Mouse (Mus musculus) adrenal gland, adult 2 months (tissue): ENCODE results near the gene Spag8. TPM values are rescaled to one million over a fixed set of nuclear protein-coding genes. Genes with fewer than 3 reads are reported as not detected.

Experiments used
- DNase-seq: peaks from one replicate; pipeline ENCODE4 v3.0.0; 2021
- polyA plus RNA-seq: library from polyadenylated mRNA; depleted of rRNA; stranded (reverse); fragments of >200 nt; gene quantifications from 2 replicates; pipeline ENCODE4 v1.2.3, GENCODE M21; 2012
- total RNA-seq, 2 experiments: library from RNA; stranded (reverse); gene quantifications; 2 replicates each; pipeline ENCODE4 v1.2.3; 2021

Gene Spag8
- total and polyA plus RNA-seq, 3 experiments, result 0.26 to 2.2 (median 0.45) TPM

DNA sequence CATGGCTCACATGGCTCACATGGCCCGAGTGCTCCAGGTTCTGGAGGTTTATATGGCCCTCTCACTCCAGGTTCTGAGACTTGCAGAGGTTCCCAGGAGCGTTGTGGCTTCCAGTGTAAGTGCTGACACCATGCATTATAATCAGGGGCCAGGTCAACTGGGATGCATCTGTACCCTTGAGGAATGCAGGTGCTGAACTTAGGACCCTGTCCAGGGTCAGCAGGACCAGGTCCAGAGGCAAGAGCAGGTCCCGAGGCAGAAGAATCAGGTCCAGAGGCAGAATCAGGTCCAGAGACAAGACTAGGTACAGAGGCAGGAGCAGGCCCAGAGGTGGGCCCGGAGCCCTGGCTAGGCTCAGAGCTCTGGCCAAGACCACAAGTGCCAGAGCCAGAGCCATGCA, 668 bp downstream of the Spag8 start:
- DNase-seq, result no peak

DNA sequence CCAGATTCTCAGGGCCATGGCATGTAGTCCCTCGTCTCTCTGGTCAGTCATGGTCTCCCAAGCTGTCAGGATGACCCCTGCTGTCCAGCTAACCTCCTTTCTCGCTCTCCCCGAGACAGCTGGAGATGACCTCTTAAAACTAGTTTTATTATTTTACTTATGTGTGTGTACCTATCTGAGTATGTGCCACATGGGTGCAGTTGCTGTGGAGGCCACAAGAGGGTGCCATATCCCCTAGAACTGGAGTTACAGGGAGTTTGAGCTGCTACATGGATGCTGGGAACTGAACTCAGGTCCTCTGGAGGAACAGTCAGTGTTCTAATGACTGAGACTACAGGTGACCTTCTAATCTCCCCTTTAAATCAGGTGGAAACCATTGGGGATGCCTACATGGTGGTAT, 3.6 kb downstream of the Spag8 start:
- no peak for DNase-seq

DNA sequence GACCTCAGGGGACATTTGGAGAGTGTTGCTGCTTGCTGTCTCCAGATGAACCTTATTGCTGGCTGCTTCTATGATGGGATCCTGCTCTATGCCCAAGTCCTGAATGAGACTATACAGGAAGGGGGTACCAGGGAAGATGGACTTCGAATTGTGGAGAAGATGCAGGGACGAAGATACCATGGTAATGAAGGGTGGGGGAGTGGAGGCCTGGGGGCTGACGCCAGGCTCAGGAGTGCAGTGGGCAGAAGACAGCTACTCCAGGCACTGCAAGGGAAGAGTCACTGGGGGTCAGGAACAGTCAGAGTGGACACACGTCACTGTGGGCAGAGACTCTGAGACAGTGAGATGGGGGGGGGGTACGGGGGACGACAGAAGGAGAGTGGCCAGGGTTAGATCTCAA, 12.9 kb downstream of the Spag8 start:
- no peak for DNase-seq

DNA sequence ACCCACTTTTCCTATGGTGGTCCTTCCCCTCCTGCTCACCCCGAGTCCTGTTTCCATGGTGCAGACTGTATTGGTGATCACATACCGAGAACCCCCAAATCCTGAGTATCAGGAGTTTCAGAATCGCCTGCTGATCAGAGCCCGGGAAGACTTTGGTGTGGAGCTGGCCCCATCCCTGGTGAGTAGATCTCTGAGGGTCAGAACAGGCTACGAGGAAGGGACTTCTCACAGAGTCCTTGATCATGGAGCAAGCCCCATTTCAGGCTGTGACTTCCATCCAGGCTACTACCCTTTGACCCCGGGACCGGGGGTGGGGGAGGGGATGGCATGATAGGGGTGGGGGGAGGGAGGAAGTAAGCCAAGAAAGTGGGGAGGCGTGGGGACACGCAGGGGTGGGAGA, 13.3 kb downstream of the Spag8 start:
- peak; percentile 0 for DNase-seq

DNA sequence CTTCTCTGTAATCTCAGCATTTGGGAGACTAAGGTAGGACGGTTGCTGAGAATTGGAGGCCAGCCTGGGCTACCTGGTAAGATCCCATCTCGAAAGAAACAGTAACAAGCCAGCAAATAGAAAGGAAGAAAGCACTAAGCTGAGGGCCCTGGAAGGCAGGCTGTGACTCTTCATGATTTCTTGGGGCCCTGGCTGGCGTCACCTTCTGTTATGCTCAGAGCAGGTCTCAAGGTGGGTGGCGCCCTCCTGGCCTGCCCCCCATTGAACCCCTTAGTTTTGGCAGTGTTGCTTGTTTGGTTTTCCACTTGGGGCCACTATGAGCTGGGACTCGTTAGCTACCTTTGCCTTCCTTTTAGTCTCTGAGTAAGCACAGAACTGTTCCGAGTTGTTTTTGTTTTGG, 16.6 kb downstream of the Spag8 start:
- DNase-seq, result no peak

DNA sequence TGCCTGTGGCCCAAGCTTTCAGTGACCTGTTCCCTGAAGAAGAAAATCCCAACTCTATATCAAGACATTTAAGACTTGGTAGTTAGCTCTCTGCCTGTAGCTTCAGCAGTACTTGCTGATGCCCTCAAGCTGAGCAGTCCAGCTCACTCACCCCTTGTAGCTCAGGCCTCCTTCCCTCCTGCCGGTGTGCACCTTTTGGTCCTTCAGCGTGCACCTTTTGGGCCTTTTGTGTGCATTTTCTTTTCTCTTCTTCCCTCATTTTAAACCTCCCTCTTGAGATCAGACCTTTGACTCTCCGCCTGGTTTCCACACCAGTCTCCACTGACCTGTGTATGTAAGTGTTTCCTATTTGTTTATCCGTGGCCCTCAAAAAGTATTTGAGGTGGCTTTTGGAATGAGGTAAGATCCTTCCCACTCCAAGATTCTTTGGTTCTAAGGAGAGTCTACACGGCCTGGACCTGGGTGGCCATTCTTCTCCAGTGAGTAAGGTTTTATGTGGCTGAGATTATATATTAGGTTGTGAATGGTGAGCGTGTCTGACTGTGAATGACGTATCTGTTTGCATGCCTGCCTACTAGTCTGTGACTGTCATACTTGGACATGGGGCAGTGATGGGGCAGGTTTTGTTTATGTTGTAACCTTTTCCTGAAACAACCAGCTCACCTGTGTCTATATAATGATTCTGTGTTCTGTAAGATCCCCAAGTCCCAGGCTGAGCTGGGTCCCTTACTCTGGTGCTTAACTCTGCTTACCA, 18.6 kb downstream of the Spag8 start:
- no peak for DNase-seq

DNA sequence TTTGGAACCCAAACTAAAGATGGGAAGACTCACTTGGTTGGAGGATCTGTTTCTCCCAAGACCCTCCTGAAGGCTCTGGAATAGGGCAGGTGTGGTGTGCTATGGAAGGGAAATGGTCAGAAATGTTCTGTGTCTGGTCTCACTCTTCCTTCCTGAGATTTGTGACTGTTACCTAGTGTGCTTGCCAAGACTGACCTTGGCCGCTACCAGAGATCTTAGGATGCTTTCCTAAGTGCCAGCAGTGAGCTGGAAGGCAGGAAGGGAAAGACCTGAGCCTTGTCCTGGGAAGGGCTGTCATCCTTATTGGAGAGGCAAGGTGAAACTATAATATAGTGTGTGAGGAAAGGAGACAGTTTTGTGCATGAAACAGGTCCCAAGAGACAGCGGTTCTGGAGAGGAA, 19.7 kb downstream of the Spag8 start:
- no peak for DNase-seq

DNA sequence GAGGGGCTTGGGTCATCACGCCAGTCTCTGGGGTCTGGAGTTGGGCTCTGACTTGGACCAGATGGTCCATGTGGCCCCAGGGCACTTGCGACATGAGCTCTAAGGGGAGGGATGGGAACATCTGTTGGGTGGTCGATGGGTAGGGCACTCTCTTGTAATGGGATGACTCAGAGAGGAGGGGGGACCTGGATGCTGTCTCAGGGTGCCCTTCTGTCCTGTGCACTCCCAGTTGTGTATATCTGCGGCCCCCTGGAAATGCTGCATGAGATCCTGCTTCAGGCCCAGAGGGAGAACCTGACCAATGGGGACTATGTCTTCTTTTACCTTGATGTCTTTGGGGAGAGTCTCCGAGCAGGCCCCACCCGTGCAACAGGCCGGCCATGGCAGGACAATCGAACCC, 20.1 kb downstream of the Spag8 start:
- DNase-seq, result no peak

DNA sequence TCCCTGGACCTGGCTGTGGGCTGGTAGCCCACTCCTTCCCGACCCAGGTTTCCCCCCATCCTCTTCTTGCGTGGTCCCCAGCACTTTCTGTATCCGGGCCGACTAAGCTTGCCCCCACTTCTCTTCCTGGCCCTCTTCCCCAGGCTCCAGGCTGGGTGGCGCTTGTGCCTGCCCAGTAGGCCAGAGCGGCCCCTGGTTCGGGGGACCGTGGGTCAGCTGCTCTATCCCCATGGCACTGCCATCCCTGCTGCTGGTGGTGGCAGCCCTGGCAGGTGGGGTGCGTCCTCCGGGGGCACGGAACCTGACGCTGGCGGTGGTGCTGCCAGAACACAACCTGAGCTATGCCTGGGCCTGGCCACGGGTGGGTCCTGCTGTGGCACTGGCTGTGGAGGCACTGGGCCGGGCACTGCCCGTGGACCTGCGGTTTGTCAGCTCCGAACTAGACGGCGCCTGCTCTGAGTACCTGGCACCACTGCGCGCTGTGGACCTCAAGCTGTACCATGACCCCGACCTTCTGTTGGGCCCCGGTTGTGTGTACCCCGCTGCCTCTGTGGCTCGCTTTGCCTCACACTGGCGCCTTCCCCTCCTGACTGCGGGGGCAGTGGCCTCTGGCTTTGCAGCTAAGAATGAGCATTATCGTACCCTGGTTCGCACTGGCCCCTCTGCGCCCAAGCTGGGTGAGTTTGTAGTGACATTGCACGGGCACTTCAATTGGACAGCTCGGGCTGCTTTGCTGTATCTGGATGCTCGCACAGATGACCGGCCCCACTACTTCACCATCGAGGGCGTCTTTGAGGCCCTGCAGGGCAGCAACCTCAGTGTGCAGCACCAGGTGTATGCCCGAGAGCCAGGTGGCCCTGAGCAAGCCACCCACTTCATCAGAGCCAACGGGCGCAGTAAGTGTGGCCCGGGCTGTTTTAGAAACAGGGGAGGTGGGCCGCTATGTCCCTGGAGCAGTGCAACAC, 21.2 kb downstream of the Spag8 start:
- DNase-seq, result peak; percentile 18

DNA sequence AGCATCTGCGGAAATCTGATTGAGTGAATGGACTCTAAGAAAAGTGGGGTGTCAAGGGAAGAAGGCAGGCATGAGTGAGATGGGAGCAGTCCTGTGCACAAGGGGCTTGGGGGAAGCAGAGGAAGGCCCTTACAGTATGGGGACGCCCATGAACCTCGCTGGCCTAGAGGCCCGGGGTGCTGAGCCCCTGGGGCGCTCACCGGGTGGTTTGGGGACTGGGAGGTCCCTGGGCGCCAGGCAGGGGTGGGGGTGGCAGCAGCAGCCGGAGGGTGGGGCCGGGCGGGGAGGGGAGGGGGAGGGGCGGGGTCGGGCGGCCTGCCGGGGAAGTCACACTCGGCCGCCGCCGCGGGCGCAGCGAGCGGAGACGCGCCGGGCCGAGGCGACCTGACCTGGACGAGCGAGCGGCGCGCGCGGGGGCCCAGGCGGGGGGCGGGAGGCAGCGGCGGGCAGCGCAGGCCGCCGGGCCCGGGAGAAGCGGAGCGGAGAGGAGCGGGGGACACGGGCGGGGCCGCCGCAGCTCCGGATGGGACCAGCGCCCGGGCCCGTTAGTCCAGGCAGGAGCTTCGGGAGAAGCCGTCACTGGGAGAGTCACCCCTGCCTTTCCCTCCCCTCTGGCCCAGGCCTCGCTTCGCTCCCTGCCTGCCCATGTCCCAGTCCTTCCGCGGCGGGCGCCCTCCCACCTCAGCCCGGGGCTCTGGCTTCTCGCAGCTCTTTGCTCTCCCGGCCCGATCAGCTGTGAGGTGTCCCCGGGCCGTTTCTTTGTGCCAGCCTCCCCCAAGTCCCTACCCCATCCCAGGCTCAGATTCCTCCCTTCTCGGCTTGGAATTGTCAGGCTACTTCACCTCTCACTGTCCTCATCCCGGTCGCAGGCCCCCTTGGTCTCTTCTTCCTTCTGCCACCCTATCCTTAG, 22.1 kb downstream of the Spag8 start, which contains the start of gene Npr2:
Gene Npr2 (plus strand): TSS at position 890 of the 910 bp plus-strand sequence.
- peak; percentile 76 for DNase-seq

DNA sequence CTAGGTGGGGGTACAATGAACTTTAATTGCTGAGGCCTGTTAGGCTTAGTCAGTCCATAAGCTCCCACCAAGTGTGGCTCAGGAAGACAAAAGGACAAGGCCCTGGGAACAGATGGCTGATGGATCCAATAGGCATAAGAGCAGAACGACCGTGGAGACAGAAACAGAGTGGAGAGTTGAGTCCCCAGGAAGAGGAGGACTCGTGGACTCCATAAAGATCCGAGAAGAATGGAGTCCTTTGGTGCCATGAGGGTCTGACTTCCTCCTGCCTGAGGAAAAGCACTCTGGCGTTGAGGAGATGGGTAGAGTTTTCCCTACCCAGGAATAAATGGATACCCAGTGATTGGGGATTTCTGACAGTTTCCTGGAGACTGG, 22.7 kb downstream of the Spag8 start:
- DNase-seq, result no peak

DNA sequence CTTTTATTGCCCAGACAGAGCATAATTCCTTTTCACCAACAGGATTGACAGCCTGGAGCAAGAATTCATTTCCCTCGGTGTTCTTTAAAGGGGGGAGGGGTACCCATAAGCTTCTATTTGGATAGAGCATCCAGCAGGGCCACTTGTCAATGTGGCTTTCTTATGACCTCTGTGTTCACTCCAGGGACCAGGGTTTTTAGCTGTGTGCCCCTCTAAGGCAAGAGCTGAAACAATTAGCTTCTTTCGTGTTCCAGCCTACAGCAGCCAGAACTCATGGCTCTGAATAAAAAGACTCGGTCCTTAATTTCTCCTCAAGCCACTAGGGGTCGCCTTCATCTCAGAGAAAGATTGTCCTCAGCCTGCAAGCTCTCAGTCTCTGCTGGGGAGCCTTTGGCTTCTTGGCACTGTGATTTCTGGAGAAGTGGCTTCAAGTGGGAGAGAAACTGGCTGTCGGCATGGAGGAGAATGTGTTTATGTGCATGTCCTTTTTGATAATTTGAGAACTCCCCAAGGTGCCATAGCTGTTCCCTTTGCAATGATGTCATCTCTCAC, 23.3 kb downstream of the Spag8 start:
- peak; percentile 84 for DNase-seq

DNA sequence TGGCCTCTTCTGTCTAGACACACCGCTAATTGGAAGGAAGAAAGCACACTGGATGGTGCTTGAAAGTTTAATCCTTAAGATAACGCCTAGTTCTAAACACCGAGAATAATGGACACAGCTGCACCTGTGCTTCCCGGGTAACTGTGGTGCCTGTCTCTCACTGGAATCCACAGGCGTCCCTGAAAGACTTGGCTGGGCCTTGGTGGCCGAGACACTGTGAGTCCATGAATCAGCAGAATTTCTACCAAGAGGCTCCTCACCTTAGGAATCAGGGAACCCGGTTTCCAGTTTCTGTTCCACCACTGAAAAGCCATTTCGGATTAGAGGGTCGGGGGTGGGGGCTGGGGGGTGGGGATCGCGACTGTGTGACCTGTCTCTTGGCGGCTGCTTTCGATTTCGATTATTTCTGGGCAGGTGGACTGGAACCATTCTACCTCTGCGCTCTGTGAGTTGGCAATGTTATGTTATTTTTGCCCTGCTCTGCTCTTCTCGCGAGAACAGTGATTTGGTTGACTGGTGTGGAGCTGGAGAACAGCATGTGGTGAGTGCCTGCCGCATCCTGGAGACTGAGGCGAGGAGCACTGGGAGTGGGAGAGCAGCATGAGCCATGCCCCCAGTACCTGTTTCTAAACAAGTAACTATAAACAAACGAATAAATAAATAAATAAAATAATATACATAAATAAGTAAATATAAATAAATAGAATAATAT, 24.1 kb downstream of the Spag8 start:
- DNase-seq, result no peak

DNA sequence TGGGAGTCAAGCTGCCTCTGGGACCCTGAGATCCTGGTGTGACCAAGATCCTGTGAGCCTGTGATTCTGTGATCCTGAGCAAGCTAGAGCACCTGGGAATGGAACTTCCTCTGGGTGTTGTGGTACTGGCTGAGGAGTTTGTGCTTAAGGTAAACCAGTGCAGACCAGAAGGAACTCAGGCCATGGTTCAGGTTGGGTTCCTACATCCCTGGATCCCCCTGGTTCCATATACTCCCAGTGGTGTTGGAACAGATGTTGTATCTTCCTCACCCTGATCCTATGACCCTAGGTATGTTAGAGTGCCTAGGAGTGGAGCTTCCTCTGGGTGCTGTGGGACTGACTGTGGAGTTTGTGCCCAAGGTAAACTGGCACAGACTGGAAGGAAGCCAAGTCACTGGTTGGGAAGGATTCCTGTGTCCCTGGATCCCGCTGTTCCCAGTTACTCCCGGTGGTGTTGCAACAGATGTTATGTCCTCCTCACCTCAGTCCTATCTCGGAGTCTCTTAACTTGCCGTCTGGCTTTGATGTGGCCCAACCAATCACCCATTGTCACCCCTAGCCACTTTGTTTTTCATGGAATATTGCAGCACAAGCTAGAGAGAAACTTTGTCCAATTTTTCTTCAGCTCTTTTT, 33.1 kb downstream of the Spag8 start:
- peak; percentile 26 for DNase-seq

DNA sequence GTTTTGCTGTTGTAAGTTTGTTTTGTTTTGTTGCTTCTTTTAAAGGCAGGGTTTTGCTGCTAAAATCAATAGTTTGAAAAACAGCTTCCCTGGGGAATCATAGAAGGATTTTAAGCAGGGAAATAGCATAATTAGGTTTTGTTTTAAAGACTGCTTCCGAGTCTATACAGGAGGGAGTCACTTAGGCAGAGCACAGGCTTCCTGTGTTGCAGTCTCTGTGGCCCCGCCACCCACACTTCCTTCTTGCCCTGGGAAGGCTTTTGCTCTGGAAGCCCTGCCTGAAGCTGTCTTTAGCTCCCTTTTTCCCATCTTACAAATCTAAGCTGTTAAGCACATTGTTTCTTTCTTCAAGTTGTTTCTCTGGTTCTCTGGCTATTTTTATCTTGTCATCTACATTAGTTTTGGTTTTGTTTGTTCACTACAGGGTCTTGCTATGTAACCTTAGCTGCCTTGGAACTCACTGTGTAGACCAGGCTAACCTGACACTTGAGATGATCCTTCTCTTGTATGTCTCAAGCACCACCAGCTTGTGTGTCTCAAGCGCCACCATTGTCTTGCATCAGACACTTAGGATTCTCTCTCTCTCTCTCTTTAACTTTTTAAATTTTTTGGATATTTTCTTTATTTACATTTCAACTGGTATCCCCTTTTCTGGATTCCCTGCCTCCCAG, 40.2 kb downstream of the Spag8 start:
- DNase-seq, result peak; percentile 8

DNA sequence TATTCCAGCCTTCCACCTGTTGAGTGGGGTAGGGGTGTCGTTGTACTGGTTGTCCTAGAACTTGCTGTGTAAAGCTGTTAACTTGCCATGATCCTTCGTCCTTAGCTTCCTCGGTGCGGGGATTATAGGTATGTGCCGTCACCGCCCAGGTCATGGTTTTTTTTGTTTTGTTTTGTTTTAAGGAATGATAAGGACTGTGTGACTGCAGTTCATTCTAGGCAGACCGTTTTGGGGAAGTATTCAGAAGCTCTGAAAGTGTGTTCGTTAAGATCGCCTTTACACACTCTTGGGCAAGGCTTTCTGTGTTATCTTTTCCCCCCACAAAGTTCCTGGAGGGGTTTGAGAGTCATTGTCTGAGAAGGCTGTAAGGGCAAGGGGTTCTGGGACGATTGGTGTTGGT, 40.9 kb downstream of the Spag8 start:
- no peak for DNase-seq

DNA sequence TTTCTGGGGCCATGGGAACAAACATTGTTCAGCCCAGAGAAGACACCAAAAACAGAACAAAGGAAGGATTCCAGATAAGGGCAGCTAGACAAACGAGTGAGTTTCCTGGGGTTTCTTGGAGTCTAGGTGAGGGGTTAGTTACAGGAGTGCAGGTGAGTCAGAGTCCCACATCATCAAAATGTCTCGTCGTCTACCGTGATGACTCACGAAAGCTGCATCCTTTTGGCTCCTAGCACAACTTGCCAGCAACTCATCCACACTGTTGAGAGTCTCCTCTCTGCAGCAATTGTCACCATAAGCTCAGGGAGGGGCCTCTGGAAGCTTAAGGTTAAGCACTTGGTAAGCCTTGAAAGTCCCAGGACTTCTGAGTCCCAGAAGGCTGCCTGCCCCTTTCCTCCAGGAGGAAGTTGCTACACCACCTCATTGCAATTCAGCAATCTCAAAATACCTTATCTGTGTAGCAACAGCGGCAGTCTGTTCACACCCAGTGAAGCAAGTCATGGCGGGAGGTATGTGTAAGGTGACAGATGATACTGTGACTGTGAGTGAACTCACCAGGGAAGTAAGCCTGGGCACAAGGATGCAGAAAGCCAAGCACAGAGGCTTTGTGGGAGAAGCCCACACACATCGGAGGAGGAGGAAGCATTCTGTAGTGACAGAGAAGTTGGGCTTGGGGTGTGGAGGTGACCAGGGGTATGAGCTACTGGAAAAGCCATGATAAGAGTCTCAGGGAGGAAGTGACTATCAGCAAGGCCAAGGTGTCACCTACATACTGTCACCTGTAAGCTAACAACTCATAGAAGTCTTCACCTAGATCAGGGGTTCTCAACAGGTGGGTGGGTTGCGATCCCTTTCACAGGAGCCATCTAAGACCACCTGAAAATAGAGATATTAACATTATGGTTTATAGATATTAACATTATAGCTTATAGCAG, 48.4 kb downstream of the Spag8 start:
- no peak for DNase-seq

DNA sequence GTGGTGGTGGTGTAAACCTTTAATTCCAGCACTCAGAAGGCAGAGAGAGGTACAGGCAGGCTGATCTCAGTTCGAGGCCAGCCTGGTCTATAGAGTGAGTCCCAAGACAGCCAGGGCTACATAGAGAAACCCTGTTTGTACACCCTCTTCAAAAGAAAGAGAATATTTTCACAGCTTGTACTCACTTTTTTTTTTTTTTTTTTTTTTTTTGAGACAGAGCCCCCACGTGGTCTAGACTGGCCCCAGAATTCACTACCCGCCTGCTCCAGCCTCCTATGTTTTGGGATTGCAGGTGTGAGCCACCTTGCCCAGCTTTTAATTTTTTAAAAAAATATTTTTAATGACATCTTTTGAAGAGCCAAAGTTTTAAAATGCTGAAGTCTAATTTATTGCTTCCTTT, 49.3 kb downstream of the Spag8 start:
- DNase-seq, result no peak
